In genomic region chr7:28963399-28963923, GRCm38 (mm10) we compare ENCODE assay signal across 15 mouse cellular contexts. TPM values are rescaled to one million over a fixed set of nuclear protein-coding genes. Genes with fewer than 3 reads are reported as not detected.
A peak's percentile ranks its signal among the peaks of the same experiment; 100 is the strongest.
DNase-seq lines count a peak whose midpoint lies in the region; ATAC-seq lines count a peak whose summit lies in the region.
"Had no signal": no experiment of that assay in that cellular context is flagged by ENCODE, and none has a peak within 500 bp of the region (broad histone marks: within the 10 kb centered on the region; RNA-seq: fewer than 3 reads in every experiment).

No protein-coding gene starts in this region.

- peaks cover 52% of the 10 kb centered on the region for H3K4me1 ChIP-seq in forebrain, embryonic 10.5 days
- H3K4me1 ChIP-seq in forebrain, embryonic 15.5 days, result peaks cover 39% of the 10 kb centered on the region
- peaks cover 47% of the 10 kb centered on the region for H3K4me1 ChIP-seq in liver, embryonic 12.5 days
- H3K4me1 ChIP-seq in liver, embryonic 15.5 days (replicated peaks), result peaks cover 57% of the 10 kb centered on the region

- no peak overlapping the region for H3K4me3 ChIP-seq in forebrain, embryonic 10.5 days
- no peak overlapping the region for H3K4me3 ChIP-seq in forebrain, embryonic 15.5 days
- no peak overlapping the region for H3K4me3 ChIP-seq in liver, embryonic 12.5 days
- H3K4me3 ChIP-seq in liver, embryonic 15.5 days (replicated peaks), result no peak overlapping the region

- peak overlapping the region; percentile 91 for H3K27ac ChIP-seq in forebrain, embryonic 10.5 days
- H3K27ac ChIP-seq in forebrain, embryonic 15.5 days (replicated peaks), result no peak overlapping the region
- peak overlapping the region; percentile 89 for H3K27ac ChIP-seq in liver, embryonic 12.5 days
- H3K27ac ChIP-seq in liver, embryonic 15.5 days (replicated peaks), result peak overlapping the region; percentile 92

- H3K4me2 ChIP-seq in forebrain, embryonic 15.5 days (replicated peaks), result no peak overlapping the region
- H3K4me2 ChIP-seq in liver, embryonic 12.5 days, result no peak overlapping the region
- H3K4me2 ChIP-seq in liver, embryonic 15.5 days, result peak overlapping the region; percentile 93; the same call in 1 of the 2 replicates

- H3K27me3 ChIP-seq in forebrain, embryonic 10.5 days (ENCODE audit: poor library complexity, severe bottlenecking), result no peaks in the 10 kb centered on the region
- H3K27me3 ChIP-seq in forebrain, embryonic 15.5 days, result no peaks in the 10 kb centered on the region
- no peaks in the 10 kb centered on the region for H3K27me3 ChIP-seq in liver, embryonic 12.5 days (replicated peaks)
- no peaks in the 10 kb centered on the region for H3K27me3 ChIP-seq in liver, embryonic 15.5 days
- H3K27me3 ChIP-seq: embryonic facial prominence, embryonic 13.5 days; limb, embryonic 12.5 days; midbrain, embryonic 12.5 days had no signal

- H3K36me3 ChIP-seq in forebrain, embryonic 10.5 days (replicated peaks), result no peaks in the 10 kb centered on the region
- no peaks in the 10 kb centered on the region for H3K36me3 ChIP-seq in forebrain, embryonic 15.5 days
- H3K36me3 ChIP-seq in liver, embryonic 12.5 days, result 0 out of 2 replicates have a peak, but pooled peaks cover 3% of the 10 kb centered on the region
- H3K36me3 ChIP-seq in liver, embryonic 15.5 days (replicated peaks), result no peaks in the 10 kb centered on the region
- H3K36me3 ChIP-seq: midbrain, embryonic 12.5 days had no signal

- no peak for DNase-seq in forebrain, embryonic 10.5 days (ENCODE audit: extremely low spot score, low spot score)
- no peak for DNase-seq in liver
- DNase-seq in ES-CJ7 (ENCODE audit: low read depth, low spot score), result peak; percentile 83
- no peak for DNase-seq in MN1 (ENCODE audit: low spot score)
- DNase-seq in cerebellum, postnatal 4 days (ENCODE audit: low spot score in 2 of 2), result no peak
- DNase-seq: adrenal gland, postnatal 14 days; forebrain, postnatal 0 days; gastrocnemius, postnatal 36 days; thymus, adult 2 months had no signal

- no peak for ATAC-seq in forebrain, embryonic 15.5 days (replicated peaks)
- ATAC-seq in liver, embryonic 12.5 days, result no peak
- ATAC-seq in liver, embryonic 15.5 days (ENCODE audit: insufficient read depth), result no peak

- 75% methylated on average over 3 of the region's 3 CpGs for WGBS in forebrain, embryonic 10.5 days
- WGBS in forebrain, embryonic 15.5 days, result 82% methylated on average over 3 of the region's 3 CpGs
- 59% methylated on average over 3 of the region's 3 CpGs for WGBS in liver, embryonic 12.5 days (ENCODE audit: insufficient replicate concordance)
- 71% methylated on average over 3 of the region's 3 CpGs for WGBS in liver, embryonic 15.5 days (ENCODE audit: insufficient replicate concordance)

- no peak overlapping the region for H3K9ac ChIP-seq in forebrain, embryonic 15.5 days (replicated peaks)
- H3K9ac ChIP-seq in liver, embryonic 12.5 days, result peak overlapping the region; percentile 98; the same call in 1 of the 2 replicates
- H3K9ac ChIP-seq in liver, embryonic 15.5 days, result no peak overlapping the region
- H3K9ac ChIP-seq: embryonic facial prominence, embryonic 13.5 days; limb, embryonic 12.5 days; midbrain, embryonic 12.5 days had no signal

- H3K9me3 ChIP-seq in forebrain, embryonic 10.5 days, result no peaks in the 10 kb centered on the region
- no peaks in the 10 kb centered on the region for H3K9me3 ChIP-seq in forebrain, embryonic 15.5 days
- H3K9me3 ChIP-seq in liver, embryonic 12.5 days (replicated peaks), result no peaks in the 10 kb centered on the region
- no peaks in the 10 kb centered on the region for H3K9me3 ChIP-seq in liver, embryonic 15.5 days (replicated peaks)
- H3K9me3 ChIP-seq: embryonic facial prominence, embryonic 13.5 days; limb, embryonic 12.5 days; midbrain, embryonic 12.5 days had no signal

RNA-seq across cellular contexts. Expression of gene Actn4, which starts 1.3 kb away (rescaled TPM):
- polyA plus RNA-seq in forebrain, embryonic 10.5 days (2016; fragmentation: Nextera tagmentation; extraction: Ambion mirVana), result 235 and 255 TPM in 2 replicates
- 134 TPM in 2 replicates for polyA plus RNA-seq in forebrain, embryonic 15.5 days (2015; fragmentation: Nextera tagmentation; extraction: Ambion mirVana)
- 165 and 166 TPM in 2 replicates for polyA plus RNA-seq in liver, embryonic 12.5 days (2016; fragmentation: Nextera tagmentation; extraction: Ambion mirVana)
- polyA plus RNA-seq in liver, embryonic 15.5 days (2015; fragmentation: Nextera tagmentation; extraction: Ambion mirVana), result 126 and 147 TPM in 2 replicates

RNA-seq across cellular contexts. Expression of gene Eif3k, which starts 18.2 kb away (rescaled TPM):
- polyA plus RNA-seq in forebrain, embryonic 10.5 days (2016; fragmentation: Nextera tagmentation; extraction: Ambion mirVana), result 415 and 425 TPM in 2 replicates
- 303 and 307 TPM in 2 replicates for polyA plus RNA-seq in forebrain, embryonic 15.5 days (2015; fragmentation: Nextera tagmentation; extraction: Ambion mirVana)
- 325 and 336 TPM in 2 replicates for polyA plus RNA-seq in liver, embryonic 12.5 days (2016; fragmentation: Nextera tagmentation; extraction: Ambion mirVana)
- 209 and 222 TPM in 2 replicates for polyA plus RNA-seq in liver, embryonic 15.5 days (2015; fragmentation: Nextera tagmentation; extraction: Ambion mirVana)

RNA-seq across cellular contexts. Expression of gene Map4k1, which starts 18.4 kb away (rescaled TPM):
- polyA plus RNA-seq in forebrain, embryonic 10.5 days (2016; fragmentation: Nextera tagmentation; extraction: Ambion mirVana), result 10.2 and 13.4 TPM in 2 replicates
- 5.5 and 7.7 TPM in 2 replicates for polyA plus RNA-seq in forebrain, embryonic 15.5 days (2015; fragmentation: Nextera tagmentation; extraction: Ambion mirVana)
- 33.3 and 35.0 TPM in 2 replicates for polyA plus RNA-seq in liver, embryonic 12.5 days (2016; fragmentation: Nextera tagmentation; extraction: Ambion mirVana)
- 21.6 and 26.3 TPM in 2 replicates for polyA plus RNA-seq in liver, embryonic 15.5 days (2015; fragmentation: Nextera tagmentation; extraction: Ambion mirVana)
